8 mouse cellular contexts compared by ENCODE assay signal in the genomic region with DNA sequence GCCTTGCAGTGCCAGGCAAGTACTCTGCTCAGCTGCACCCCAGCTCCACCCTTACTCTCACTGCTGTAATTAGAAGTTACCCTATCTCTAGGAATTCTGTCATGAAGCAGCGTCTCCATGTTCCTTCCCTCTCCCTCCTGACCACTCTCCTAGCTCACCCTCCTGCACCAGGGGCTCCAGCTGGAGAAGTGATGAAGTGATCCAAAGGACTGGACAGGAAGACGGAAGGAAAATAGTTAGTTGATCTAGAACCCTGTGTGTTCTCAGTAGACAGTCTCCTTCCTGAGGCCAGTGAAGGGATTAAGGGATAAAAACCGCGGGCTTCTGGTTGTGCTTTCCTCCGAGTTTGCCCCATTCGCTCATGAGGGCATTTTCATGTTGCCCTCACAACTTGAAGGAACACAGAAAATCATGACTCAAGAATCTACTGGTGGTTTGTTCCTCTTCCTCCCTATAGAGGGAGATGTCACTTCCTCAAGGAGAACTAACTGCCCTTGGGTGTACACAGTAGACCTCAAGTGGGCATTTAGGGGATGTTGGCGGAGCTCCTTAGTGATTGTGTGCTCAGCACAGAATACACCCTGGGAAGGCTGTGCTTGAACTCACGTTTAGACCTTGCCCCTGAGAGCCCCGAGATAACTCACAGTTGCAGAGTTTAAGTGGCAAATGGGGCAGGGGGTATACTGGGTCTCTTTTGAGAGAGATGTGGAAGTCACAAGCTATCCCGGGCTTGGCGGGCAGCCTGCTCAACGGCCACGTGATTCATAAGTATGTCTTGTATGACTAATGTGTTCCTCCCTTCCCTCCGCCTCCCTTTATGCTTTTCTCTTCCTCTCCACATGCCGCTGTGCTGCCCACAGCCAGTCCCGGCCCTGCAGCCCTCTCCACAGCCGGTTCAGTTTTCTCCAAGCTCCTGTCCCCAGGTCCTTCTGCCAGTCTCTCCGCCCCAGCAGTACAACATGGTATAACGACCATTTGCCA. TPM values are rescaled to one million over a fixed set of nuclear protein-coding genes. Genes with fewer than 3 reads are reported as not detected.
DNase-seq lines count a peak whose midpoint lies in the region; ATAC-seq lines count a peak whose summit lies in the region.

No protein-coding gene starts in this region.

- no peak overlapping the region for H3K4me2 ChIP-seq in hindbrain, embryonic 15.5 days
- no peak overlapping the region for H3K4me2 ChIP-seq in heart, embryonic 11.5 days

- WGBS in hindbrain, embryonic 15.5 days: 83% methylated on average over 19 of the region's 19 CpGs
- WGBS in hindbrain, embryonic 10.5 days: 89% methylated on average over 19 of the region's 19 CpGs
- 83% methylated on average over 19 of the region's 19 CpGs for WGBS in heart, embryonic 11.5 days (ENCODE audit: insufficient replicate concordance)

- no peaks in the 10 kb centered on the region for H3K4me1 ChIP-seq in hindbrain, embryonic 15.5 days (replicated peaks)
- H3K4me1 ChIP-seq in hindbrain, embryonic 10.5 days (replicated peaks): no peaks in the 10 kb centered on the region
- no peaks in the 10 kb centered on the region for H3K4me1 ChIP-seq in heart, embryonic 11.5 days (ENCODE audit: control insufficient read depth, insufficient read depth, low read length)

- H3K4me3 ChIP-seq in hindbrain, embryonic 15.5 days: no peak overlapping the region
- no peak overlapping the region for H3K4me3 ChIP-seq in hindbrain, embryonic 10.5 days
- no peak overlapping the region for H3K4me3 ChIP-seq in heart, embryonic 11.5 days (ENCODE audit: low read depth, low read length)

- H3K9ac ChIP-seq in hindbrain, embryonic 15.5 days: no peak overlapping the region
- peak overlapping the region; percentile 12; the same call in 1 of the 2 replicates for H3K9ac ChIP-seq in heart, embryonic 11.5 days (ENCODE audit: low read depth, low read length)

- no peak for DNase-seq in hindbrain, embryonic 10.5 days (ENCODE audit: low spot score)
- peak; percentile 87 for DNase-seq in adrenal gland, adult 2 months
- DNase-seq in layer of hippocampus, adult 9-11 months: peak; percentile 79
- DNase-seq in lung, postnatal 4 days: peak; percentile 62 to 67
- DNase-seq in thymus, postnatal 4 days: no peak

- ATAC-seq in hindbrain, embryonic 15.5 days (ENCODE audit: low FRiP score, low read depth): 0 out of 2 replicates have a peak, but pooled peaks have one; percentile 11
- ATAC-seq in heart, embryonic 11.5 days (replicated peaks; ENCODE audit: insufficient number of reproducible peaks, low FRiP score, low TSS enrichment): no peak
- ATAC-seq in erythroblast, adult 5-6 weeks (replicated peaks; ENCODE audit: low FRiP score, poor library complexity, severe bottlenecking): no peak

- peaks cover 32% of the 10 kb centered on the region for H3K36me3 ChIP-seq in hindbrain, embryonic 15.5 days
- peaks cover 81% of the 10 kb centered on the region for H3K36me3 ChIP-seq in hindbrain, embryonic 10.5 days
- peaks cover 14% of the 10 kb centered on the region for H3K36me3 ChIP-seq in heart, embryonic 11.5 days (ENCODE audit: control insufficient read depth, insufficient read depth, low read length)

- no peaks in the 10 kb centered on the region for H3K27me3 ChIP-seq in hindbrain, embryonic 15.5 days
- no peaks in the 10 kb centered on the region for H3K27me3 ChIP-seq in hindbrain, embryonic 10.5 days (ENCODE audit: insufficient read depth, poor library complexity, severe bottlenecking)
- H3K27me3 ChIP-seq in heart, embryonic 11.5 days (ENCODE audit: control insufficient read depth, insufficient read depth, low read length): no peaks in the 10 kb centered on the region

- no peaks in the 10 kb centered on the region for H3K9me3 ChIP-seq in hindbrain, embryonic 15.5 days
- no peaks in the 10 kb centered on the region for H3K9me3 ChIP-seq in hindbrain, embryonic 10.5 days
- no peaks in the 10 kb centered on the region for H3K9me3 ChIP-seq in heart, embryonic 11.5 days (replicated peaks; ENCODE audit: control insufficient read depth, low read length)

- H3K27ac ChIP-seq in hindbrain, embryonic 15.5 days (replicated peaks): no peak overlapping the region
- no peak overlapping the region for H3K27ac ChIP-seq in hindbrain, embryonic 10.5 days
- no peak overlapping the region for H3K27ac ChIP-seq in heart, embryonic 11.5 days (ENCODE audit: low read depth, low read length)

RNA-seq across cellular contexts. Expression of gene Stac3, which starts 20.4 kb away (rescaled TPM):
- 2.5 and 2.9 TPM in 2 replicates for polyA plus RNA-seq in hindbrain, embryonic 15.5 days (2015; fragmentation: Nextera tagmentation; extraction: Ambion mirVana)
- 0.72 and 1.5 TPM in 2 replicates for polyA plus RNA-seq in hindbrain, embryonic 10.5 days (2016; fragmentation: Nextera tagmentation; extraction: Ambion mirVana)
- total RNA-seq in adrenal gland, adult 2 months (2021): 1 to 10 TPM in 1 of 2 experiments, under 1 TPM in 1; 0.93 to 1.8 TPM
- polyA plus RNA-seq in adrenal gland, adult 2 months (2012; rRNA removed): 1.5 and 2.5 TPM in 2 replicates
- polyA plus RNA-seq in heart, embryonic 11.5 days (2014; fragmentation: Nextera tagmentation; extraction: Ambion mirVana): 0.24 and 0.30 TPM in 2 replicates
- not detected in 2 replicates for total RNA-seq in erythroblast, adult 5-6 weeks (2015; ENCODE audit: low replicate concordance)
- not detected in 2 replicates for total RNA-seq in erythroblast, adult 5-6 weeks (2017; ENCODE audit: low replicate concordance)

RNA-seq across cellular contexts. Expression of gene Ndufa4l2, which starts 33.6 kb away (rescaled TPM):
- polyA plus RNA-seq in hindbrain, embryonic 15.5 days (2015; fragmentation: Nextera tagmentation; extraction: Ambion mirVana): 20.7 and 24.4 TPM in 2 replicates
- polyA plus RNA-seq in hindbrain, embryonic 10.5 days (2016; fragmentation: Nextera tagmentation; extraction: Ambion mirVana): 8.1 and 10.5 TPM in 2 replicates
- total RNA-seq in adrenal gland, adult 2 months (2021): 10 to 100 TPM; 45.8 to 53.5 TPM
- 86.0 and 107 TPM in 2 replicates for polyA plus RNA-seq in adrenal gland, adult 2 months (2012; rRNA removed)
- 10.1 and 13.9 TPM in 2 replicates for polyA plus RNA-seq in heart, embryonic 11.5 days (2014; fragmentation: Nextera tagmentation; extraction: Ambion mirVana)
- not detected in 2 replicates for total RNA-seq in erythroblast, adult 5-6 weeks (2015; ENCODE audit: low replicate concordance)
- total RNA-seq in erythroblast, adult 5-6 weeks (2017; ENCODE audit: low replicate concordance): not detected in 2 replicates

RNA-seq across cellular contexts. Expression of gene Shmt2, which starts 41.1 kb away (rescaled TPM):
- 56.2 and 64.8 TPM in 2 replicates for polyA plus RNA-seq in hindbrain, embryonic 15.5 days (2015; fragmentation: Nextera tagmentation; extraction: Ambion mirVana)
- 103 and 118 TPM in 2 replicates for polyA plus RNA-seq in hindbrain, embryonic 10.5 days (2016; fragmentation: Nextera tagmentation; extraction: Ambion mirVana)
- total RNA-seq in adrenal gland, adult 2 months (2021): 10 to 100 TPM; 43.3 to 48.8 TPM
- 84.2 and 106 TPM in 2 replicates for polyA plus RNA-seq in adrenal gland, adult 2 months (2012; rRNA removed)
- polyA plus RNA-seq in heart, embryonic 11.5 days (2014; fragmentation: Nextera tagmentation; extraction: Ambion mirVana): 71.3 and 82.7 TPM in 2 replicates
- total RNA-seq in erythroblast, adult 5-6 weeks (2015; ENCODE audit: low replicate concordance): 17.9 and 19.9 TPM in 2 replicates
- 12.3 and 18.3 TPM in 2 replicates for total RNA-seq in erythroblast, adult 5-6 weeks (2017; ENCODE audit: low replicate concordance)

RNA-seq across cellular contexts. Expression of gene Nxph4, which starts 53.2 kb away (rescaled TPM):
- 161 and 194 TPM in 2 replicates for polyA plus RNA-seq in hindbrain, embryonic 15.5 days (2015; fragmentation: Nextera tagmentation; extraction: Ambion mirVana)
- polyA plus RNA-seq in hindbrain, embryonic 10.5 days (2016; fragmentation: Nextera tagmentation; extraction: Ambion mirVana): 23.1 and 70.9 TPM in 2 replicates
- 10 to 100 TPM in 1 of 2 experiments, 1 to 10 TPM in 1; 5.0 to 11.7 TPM for total RNA-seq in adrenal gland, adult 2 months (2021)
- polyA plus RNA-seq in adrenal gland, adult 2 months (2012; rRNA removed): 7.4 and 7.8 TPM in 2 replicates
- polyA plus RNA-seq in heart, embryonic 11.5 days (2014; fragmentation: Nextera tagmentation; extraction: Ambion mirVana): 0.21 and 0.33 TPM in 2 replicates
- total RNA-seq in erythroblast, adult 5-6 weeks (2015; ENCODE audit: low replicate concordance): not detected in 2 replicates
- not detected in 2 replicates for total RNA-seq in erythroblast, adult 5-6 weeks (2017; ENCODE audit: low replicate concordance)

Comparison
In these comparisons a context has a peak if more than half of its experiments do, and no peak if none do; other contexts are left out.
1. DNase-seq: peak in adrenal gland, adult 2 months (single experiment), layer of hippocampus, adult 9-11 months (single experiment) and lung, postnatal 4 days (2 of 2); none in hindbrain, embryonic 10.5 days (single experiment) and thymus, postnatal 4 days (single experiment).